Mouse (Mus musculus) midbrain, embryonic 11.5 days (tissue): ENCODE measurements around the gene Olfr90. TPM values are rescaled to one million over a fixed set of nuclear protein-coding genes. Genes with fewer than 3 reads are reported as not detected.
A peak's percentile ranks its signal among the peaks of the same experiment; 100 is the strongest.
"Not testable (repeated sequence)": the region's sequence is repeated elsewhere in the genome, so short reads cannot be mapped to it uniquely, and the experiment has no call there.

Experiments
- ATAC-seq: fragments of 200-750 bp; cut with Nextera tagmentation; 2 replicates; pipeline ENCODE4 v1.8.0; 2017; ENCODE audit warnings: moderate TSS enrichment, moderate library complexity; ENCODE audit not compliant: low FRiP score
- DNase-seq: peaks from one replicate; pipeline ENCODE4 v3.0.0; 2015; ENCODE audit warnings: low spot score; ENCODE audit errors: missing footprints
- H3K27ac ChIP-seq: fragments of 300-500 bp; sonication (generic); 2 replicates; pipeline ENCODE4 v1.5.1; 2014; ENCODE audit warnings: low read depth, low read length
- H3K27me3 ChIP-seq: fragments of 300-500 bp; sonication (generic); 2 replicates; pipeline ENCODE4 v1.6.1; 2014; ENCODE audit warnings: mild to moderate bottlenecking, low read length, moderate library complexity, mixed read lengths; ENCODE audit not compliant: control insufficient read depth, insufficient read depth
- H3K36me3 ChIP-seq: fragments of 300-500 bp; sonication (generic); 2 replicates; pipeline ENCODE4 v1.6.1; 2014; ENCODE audit warnings: mild to moderate bottlenecking, low read length, moderate library complexity, mixed read lengths; ENCODE audit not compliant: control insufficient read depth, insufficient read depth
- H3K4me1 ChIP-seq: fragments of 300-500 bp; sonication (generic); 2 replicates; pipeline ENCODE4 v1.6.1; 2014; ENCODE audit warnings: low read length; ENCODE audit not compliant: control insufficient read depth, insufficient read depth
- H3K4me2 ChIP-seq: fragments of 300-500 bp; sonication (generic); 2 replicates; pipeline ENCODE4 v1.6.1; 2014; ENCODE audit warnings: mild to moderate bottlenecking, moderate library complexity
- H3K4me3 ChIP-seq: fragments of 300-500 bp; sonication (generic); 2 replicates; pipeline ENCODE4 v1.5.1; 2014; ENCODE audit warnings: low read depth, low read length
- H3K9ac ChIP-seq: fragments of 300-500 bp; sonication (generic); 2 replicates; pipeline ENCODE4 v1.6.1; 2014; ENCODE audit warnings: low read length
- H3K9me3 ChIP-seq: fragments of 300-500 bp; sonication (generic); 2 replicates; pipeline ENCODE4 v1.6.1; 2016; ENCODE audit warnings: low read length; ENCODE audit not compliant: control insufficient read depth
- WGBS: fragments of 180-500 bp; shearing (Covaris S2); extraction: QIAGEN DNeasy Blood & Tissue Kit; methylation state at CpG from one replicate; pipeline ENCODE4 v1.1.7; 2014; 5-methylcytosine and 5-hydroxymethylcytosine counted together
- polyA plus RNA-seq: library from polyadenylated mRNA; unstranded; fragments of >200 nt; fragmentation: Nextera tagmentation; extraction: Ambion mirVana; gene quantifications from 2 replicates; pipeline ENCODE4 v1.2.1, GENCODE M21; 2014

The Olfr90 gene
- not detected in 2 replicates for polyA plus RNA-seq

DNA sequence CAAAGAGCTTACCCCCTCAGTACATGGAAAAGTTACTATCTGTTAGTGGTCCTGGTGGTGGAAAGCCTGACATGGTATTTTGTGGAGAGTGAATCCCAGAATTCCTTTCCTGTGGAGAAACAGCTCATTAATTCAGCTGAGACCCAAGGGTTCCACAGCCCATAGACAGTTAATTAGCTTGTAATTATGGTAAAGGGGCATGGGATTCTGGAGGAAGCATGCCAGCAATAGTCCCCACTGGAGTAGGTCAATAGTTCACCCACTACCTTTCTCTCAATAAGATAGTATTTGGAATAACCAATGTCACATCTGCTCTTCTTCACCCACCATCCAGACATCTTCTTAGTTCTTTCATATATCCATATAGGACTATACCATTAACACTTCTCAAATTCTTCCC, at the start of gene Olfr90:
Gene Olfr90 (minus strand): TSS at position 101 of the 400 bp plus-strand sequence.
- ATAC-seq (no peak), DNase-seq (no peak)
- no peak within 1 kb of the TSS for H3K27ac ChIP-seq
- no peak within 1 kb of the TSS for H3K4me2 ChIP-seq
- H3K9ac ChIP-seq, result no peak within 1 kb of the TSS
- no peak within 1 kb of the TSS for H3K4me3 ChIP-seq
- no peaks in the 10 kb centered on the region for H3K27me3 ChIP-seq
- H3K4me1 ChIP-seq, result no peaks in the 10 kb centered on the region
- H3K9me3 ChIP-seq, result no peaks in the 10 kb centered on the region
- H3K36me3 ChIP-seq, result no peaks in the 10 kb centered on the region

DNA sequence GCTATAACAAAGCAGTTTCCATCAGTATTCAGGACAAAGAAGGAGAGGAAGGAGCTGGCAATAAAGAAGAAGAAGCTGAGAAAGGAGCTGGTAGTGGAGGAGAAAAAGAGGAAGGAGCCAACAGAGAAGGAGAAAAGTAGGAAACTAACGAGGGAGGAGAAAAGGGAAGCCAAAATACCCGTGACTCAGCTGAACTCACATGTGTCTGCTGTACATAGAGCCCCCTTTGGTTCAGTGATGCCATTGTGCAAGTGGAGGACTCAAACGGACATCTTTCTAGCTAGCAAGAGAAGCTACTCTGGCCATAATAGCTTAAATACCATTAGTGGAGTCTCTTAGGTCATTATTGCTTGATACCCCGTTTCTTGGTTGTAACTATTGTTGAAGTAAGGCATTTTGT, 43.1 kb upstream of the Olfr90 start:
- not testable (repeated sequence) for H3K9ac ChIP-seq, H3K4me3 ChIP-seq, ATAC-seq, H3K27me3 ChIP-seq, H3K36me3 ChIP-seq, H3K9me3 ChIP-seq, DNase-seq, H3K4me1 ChIP-seq, H3K4me2 ChIP-seq, H3K27ac ChIP-seq
- 76% methylated on average over 4 of the region's 4 CpGs for WGBS

DNA sequence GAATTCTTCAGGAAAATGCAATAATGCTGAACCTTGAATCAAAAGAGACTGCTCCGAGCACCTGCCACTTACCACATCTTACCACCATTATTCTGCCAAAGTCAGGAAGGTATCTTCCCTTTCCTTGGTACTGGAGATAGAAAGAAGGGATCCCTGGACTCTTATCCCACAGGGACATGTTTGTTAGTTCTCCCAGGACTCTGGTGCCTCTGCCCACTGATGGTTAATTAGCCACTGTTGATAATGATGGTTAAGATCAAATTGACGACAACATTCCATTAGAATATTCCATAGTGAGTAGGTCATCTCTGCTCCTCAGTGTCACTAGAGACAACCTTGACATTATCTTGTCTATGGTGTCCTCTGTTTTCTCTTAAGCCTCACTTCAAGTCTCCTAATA, 31.7 kb upstream of the Olfr90 start, which contains the start of gene Olfr92:
Gene Olfr92 (minus strand): TSS at position 101 of the 400 bp plus-strand sequence.
- H3K27ac ChIP-seq, result no peak within 1 kb of the TSS
- no peak within 1 kb of the TSS for H3K9ac ChIP-seq
- no peak for DNase-seq
- H3K27me3 ChIP-seq, result no peaks in the 10 kb centered on the region
- 92% methylated on average over 2 of the region's 2 CpGs for WGBS
- no peak within 1 kb of the TSS for H3K4me2 ChIP-seq
- H3K9me3 ChIP-seq, result no peaks in the 10 kb centered on the region
- no peaks in the 10 kb centered on the region for H3K4me1 ChIP-seq
- ATAC-seq, result no peak
- no peak within 1 kb of the TSS for H3K4me3 ChIP-seq
- H3K36me3 ChIP-seq, result no peaks in the 10 kb centered on the region

DNA sequence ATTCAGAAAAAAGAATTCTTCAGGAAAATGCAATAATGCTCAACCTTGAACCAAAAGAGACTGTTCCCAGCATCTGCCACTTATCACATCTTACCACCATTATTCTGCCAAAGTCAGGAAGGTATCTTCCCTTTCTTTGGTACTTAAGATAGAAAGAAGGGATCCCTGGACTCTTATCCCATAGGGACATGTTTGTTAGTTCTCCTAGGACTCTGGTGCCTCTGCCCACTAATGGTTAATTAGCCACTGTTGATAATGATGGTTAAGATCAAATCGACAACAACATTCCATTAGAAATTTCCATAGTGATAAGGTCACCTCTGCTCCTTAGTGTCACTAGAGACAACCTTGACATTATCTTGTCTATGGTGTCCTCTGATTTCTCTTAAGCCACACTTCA, 9.9 kb upstream of the Olfr90 start, which contains the start of gene Olfr91:
Gene Olfr91 (minus strand): TSS at position 101 of the 400 bp plus-strand sequence.
- Histone ChIP-seq H3K4me2 (no peak within 1 kb of the TSS), H3K4me3 (no peak within 1 kb of the TSS), H3K27me3 (no peaks in the 10 kb centered on the region), H3K36me3 (no peaks in the 10 kb centered on the region), H3K9me3 (no peaks in the 10 kb centered on the region), H3K9ac (no peak within 1 kb of the TSS), H3K27ac (no peak within 1 kb of the TSS), H3K4me1 (no peaks in the 10 kb centered on the region)
- DNase-seq (no peak), ATAC-seq (no peak)
- 85% methylated on average over 1 of the region's 1 CpGs for WGBS

DNA sequence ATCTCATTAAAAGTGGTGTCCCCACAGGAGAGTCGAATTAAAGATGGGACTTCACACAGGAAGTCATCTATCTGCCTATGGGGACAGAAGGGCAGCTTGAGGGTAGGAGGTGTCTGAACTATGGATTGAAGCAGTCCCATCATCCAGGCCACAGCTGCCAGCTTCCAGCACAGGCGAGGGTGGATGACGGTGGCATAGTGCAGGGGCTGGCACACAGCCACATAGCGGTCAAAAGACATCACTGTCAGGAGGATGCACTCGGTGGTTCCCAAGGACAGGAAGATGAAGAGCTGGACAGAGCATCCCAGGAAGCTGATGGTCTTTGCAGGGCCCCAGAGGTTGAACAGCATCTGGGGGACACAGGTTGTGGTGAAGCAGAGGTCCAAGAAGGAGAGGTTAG, 5.0 kb upstream of the Olfr90 start:
- ATAC-seq, result no peak
- no peaks in the 10 kb centered on the region for H3K27me3 ChIP-seq
- no peaks in the 10 kb centered on the region for H3K9me3 ChIP-seq
- no peaks in the 10 kb centered on the region for H3K36me3 ChIP-seq
- 85% methylated on average over 5 of the region's 5 CpGs for WGBS
- H3K4me1 ChIP-seq, result no peaks in the 10 kb centered on the region
- H3K4me2 ChIP-seq, result no peak overlapping the region
- H3K27ac ChIP-seq, result no peak overlapping the region
- no peak for DNase-seq
- no peak overlapping the region for H3K4me3 ChIP-seq
- H3K9ac ChIP-seq, result no peak overlapping the region

DNA sequence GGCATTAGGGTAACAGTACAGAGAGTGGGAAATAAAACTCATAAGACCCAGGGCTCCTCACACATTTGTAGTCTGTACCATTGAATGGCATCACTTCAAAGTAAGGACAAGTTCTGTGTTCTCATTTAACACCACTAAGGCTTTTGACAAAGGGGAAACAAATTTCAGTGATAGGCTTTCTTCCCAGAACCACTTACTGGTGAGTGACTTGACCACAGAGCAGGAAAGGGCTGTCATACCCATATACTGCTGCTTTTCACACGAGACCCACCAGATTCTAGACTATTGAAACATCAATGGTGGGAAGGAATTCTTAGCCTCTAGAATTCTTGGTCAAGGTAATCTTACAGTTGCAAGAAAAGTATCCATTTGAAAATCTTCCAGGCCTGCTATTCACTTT, 3.9 kb upstream of the Olfr90 start:
- no peaks in the 10 kb centered on the region for H3K4me1 ChIP-seq
- no peak overlapping the region for H3K4me3 ChIP-seq
- 81% methylated on average over 1 of the region's 1 CpGs for WGBS
- H3K27me3 ChIP-seq, result no peaks in the 10 kb centered on the region
- no peaks in the 10 kb centered on the region for H3K36me3 ChIP-seq
- H3K9ac ChIP-seq, result no peak overlapping the region
- ATAC-seq, result no peak
- H3K27ac ChIP-seq, result no peak overlapping the region
- no peaks in the 10 kb centered on the region for H3K9me3 ChIP-seq
- H3K4me2 ChIP-seq, result no peak overlapping the region
- DNase-seq, result no peak

DNA sequence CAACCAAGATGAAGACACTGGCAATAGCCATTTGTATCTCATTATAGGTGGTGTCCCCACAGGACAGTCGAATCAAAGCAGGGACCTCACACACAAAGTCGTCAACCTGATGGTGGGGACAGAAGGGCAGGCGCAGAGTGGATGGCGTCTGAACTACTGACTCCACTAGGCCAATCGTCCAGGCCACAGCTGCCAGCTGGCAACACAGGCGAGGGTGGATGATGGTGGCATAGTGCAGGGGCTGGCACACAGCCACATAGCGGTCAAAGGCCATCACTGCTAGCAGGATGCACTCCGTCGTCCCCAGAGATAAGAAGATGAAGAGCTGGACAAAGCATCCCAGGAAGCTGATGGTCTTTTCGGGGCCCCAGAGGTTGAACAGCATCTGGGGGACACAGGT, 2.8 kb downstream of the Olfr90 start:
- no peak for ATAC-seq
- Histone ChIP-seq H3K4me1 (no peaks in the 10 kb centered on the region), H3K36me3 (no peaks in the 10 kb centered on the region), H3K9me3 (no peaks in the 10 kb centered on the region), H3K27me3 (no peaks in the 10 kb centered on the region), H3K4me2 (no peak overlapping the region), H3K9ac (no peak overlapping the region), H3K4me3 (no peak overlapping the region), H3K27ac (no peak overlapping the region)
- WGBS, result 83% methylated on average over 10 of the region's 10 CpGs
- DNase-seq, result no peak

DNA sequence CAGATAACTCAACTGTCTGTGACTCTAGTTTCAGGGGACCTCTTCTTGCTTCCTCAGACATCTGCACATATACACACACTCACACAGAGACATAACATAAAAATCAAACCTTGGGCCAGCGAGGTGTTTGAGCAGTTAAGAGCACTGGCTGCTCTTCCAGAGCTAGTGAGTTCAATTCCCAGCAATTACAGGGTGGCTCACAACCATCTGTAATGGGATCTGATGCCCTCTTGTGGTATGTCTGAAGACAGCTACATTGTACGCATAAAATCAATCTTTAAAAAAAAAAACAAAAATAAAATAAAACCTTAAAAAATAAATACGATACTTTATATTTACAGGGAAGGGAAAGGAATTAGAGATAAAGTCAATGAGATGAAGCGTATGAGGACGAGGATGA, 3.7 kb downstream of the Olfr90 start:
- Histone ChIP-seq H3K4me3 (no peak overlapping the region), H3K9ac (no peak overlapping the region), H3K27me3 (no peaks in the 10 kb centered on the region), H3K9me3 (no peaks in the 10 kb centered on the region), H3K27ac (no peak overlapping the region), H3K4me2 (no peak overlapping the region), H3K4me1 (peaks cover 6% of the 10 kb centered on the region), H3K36me3 (no peaks in the 10 kb centered on the region)
- 63% methylated on average over 5 of the region's 5 CpGs for WGBS
- DNase-seq, result no peak
- no peak for ATAC-seq

DNA sequence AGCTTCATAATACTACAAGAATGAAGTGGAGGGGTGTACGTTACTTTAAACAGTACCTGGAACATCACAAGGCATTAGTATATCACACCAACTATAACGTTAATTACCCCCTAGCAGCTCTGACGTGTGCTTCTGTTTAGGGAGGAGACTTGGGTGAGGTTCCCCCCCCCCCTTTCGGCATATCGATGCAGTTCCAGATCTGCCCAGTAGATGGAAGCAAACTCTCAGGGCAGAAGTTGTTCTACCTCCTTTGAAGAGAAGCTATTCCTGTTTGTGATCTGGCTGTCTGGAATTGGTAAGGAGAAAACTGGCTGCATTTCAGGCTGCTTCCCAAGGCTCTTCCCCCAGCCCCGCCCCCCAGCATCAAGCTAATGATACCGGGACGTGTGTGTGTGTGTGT, 5.0 kb downstream of the Olfr90 start:
- 9% methylated on average over 7 of the region's 8 CpGs for WGBS
- no peak overlapping the region for H3K4me2 ChIP-seq
- H3K4me1 ChIP-seq, result peaks cover 17% of the 10 kb centered on the region
- no peak overlapping the region for H3K9ac ChIP-seq
- peak; percentile 98 for DNase-seq
- no peak overlapping the region for H3K4me3 ChIP-seq
- no peaks in the 10 kb centered on the region for H3K27me3 ChIP-seq
- H3K9me3 ChIP-seq, result no peaks in the 10 kb centered on the region
- H3K36me3 ChIP-seq, result no peaks in the 10 kb centered on the region
- peak; percentile 59 for ATAC-seq
- no peak overlapping the region for H3K27ac ChIP-seq

DNA sequence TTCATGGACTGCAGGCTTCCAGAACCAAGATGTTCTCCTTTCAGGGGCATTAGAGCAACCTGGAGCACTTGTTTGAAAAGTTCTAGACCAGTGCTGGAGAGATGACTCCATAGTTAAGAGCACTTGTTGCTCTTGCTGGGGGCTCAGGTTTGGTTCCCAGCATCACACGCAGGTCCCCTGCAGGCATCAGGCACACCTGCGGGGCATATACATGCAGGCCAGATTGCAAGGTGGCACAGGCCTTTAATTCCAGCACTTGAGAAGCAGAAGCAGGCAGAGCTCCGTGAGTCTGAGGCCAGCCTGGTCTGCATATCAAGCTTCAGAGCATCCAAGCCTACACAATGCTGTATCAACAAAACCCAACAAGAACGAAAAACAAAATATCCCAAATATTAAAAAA, 6.6 kb downstream of the Olfr90 start:
- Histone ChIP-seq H3K4me2 (no peak overlapping the region), H3K9ac (no peak overlapping the region), H3K4me1 (peaks cover 17% of the 10 kb centered on the region), H3K27ac (no peak overlapping the region), H3K36me3 (no peaks in the 10 kb centered on the region), H3K9me3 (no peaks in the 10 kb centered on the region), H3K4me3 (no peak overlapping the region), H3K27me3 (no peaks in the 10 kb centered on the region)
- ATAC-seq, result no peak
- DNase-seq, result no peak
- WGBS, result 93% methylated on average over 4 of the region's 4 CpGs
